Mouse (Mus musculus): ENCODE data around the gene Apbb2.

Gene Apbb2

GRCm38 (mm10) chr5:66515271-66515670 lies 103.3 kb downstream of the Apbb2 start:
- DNase-seq: no peak

- no peak for DNase-seq
Measured at GRCm38 (mm10) chr5:66514659-66515058, 103.9 kb downstream of the Apbb2 start.

- DNase-seq: no peak
Measured at GRCm38 (mm10) chr5:66513412-66513811, 105.2 kb downstream of the Apbb2 start.

GRCm38 (mm10) chr5:66512519-66512918 lies 106.1 kb downstream of the Apbb2 start:
- no peak for DNase-seq

- no peak for DNase-seq
Measured at GRCm38 (mm10) chr5:66510716-66511115, 107.9 kb downstream of the Apbb2 start.

- no peak for DNase-seq
Measured at GRCm38 (mm10) chr5:66509151-66509550, 109.4 kb downstream of the Apbb2 start.

- DNase-seq: no peak
Measured at GRCm38 (mm10) chr5:66505578-66505977, 113.0 kb downstream of the Apbb2 start.

- no peak for DNase-seq
Measured at GRCm38 (mm10) chr5:66505071-66505470, 113.5 kb downstream of the Apbb2 start.

GRCm38 (mm10) chr5:66504434-66504747 lies 114.2 kb downstream of the Apbb2 start:
- no peak for DNase-seq

- no peak for DNase-seq
Measured at GRCm38 (mm10) chr5:66503557-66504433, 114.8 kb downstream of the Apbb2 start.

GRCm38 (mm10) chr5:66503033-66503432 lies 115.6 kb downstream of the Apbb2 start:
- DNase-seq: no peak

- no peak for DNase-seq
Measured at GRCm38 (mm10) chr5:66499621-66500020, 119.0 kb downstream of the Apbb2 start.

- no peak for DNase-seq
Measured at GRCm38 (mm10) chr5:66498140-66498539, 120.4 kb downstream of the Apbb2 start.

GRCm38 (mm10) chr5:66497479-66498087 lies 121.0 kb downstream of the Apbb2 start:
- no peak for DNase-seq

GRCm38 (mm10) chr5:66496881-66497360 lies 121.7 kb downstream of the Apbb2 start:
- DNase-seq: no peak

- no peak for DNase-seq
Measured at GRCm38 (mm10) chr5:66494651-66495050, 123.9 kb downstream of the Apbb2 start.

- no peak for DNase-seq
Measured at GRCm38 (mm10) chr5:66492563-66492960, 126.0 kb downstream of the Apbb2 start.

GRCm38 (mm10) chr5:66491907-66492562 lies 126.5 kb downstream of the Apbb2 start:
- DNase-seq: no peak

GRCm38 (mm10) chr5:66486028-66486427 lies 132.6 kb downstream of the Apbb2 start:
- no peak for DNase-seq

- DNase-seq: no peak
Measured at GRCm38 (mm10) chr5:66476266-66476665, 142.3 kb downstream of the Apbb2 start.

GRCm38 (mm10) chr5:66475824-66476223 lies 142.8 kb downstream of the Apbb2 start:
- no peak for DNase-seq

GRCm38 (mm10) chr5:66474153-66474552 lies 144.4 kb downstream of the Apbb2 start:
- no peak for DNase-seq

GRCm38 (mm10) chr5:66473599-66473998 lies 145.0 kb downstream of the Apbb2 start:
- no peak for DNase-seq

- no peak for DNase-seq
Measured at GRCm38 (mm10) chr5:66470837-66471236, 147.7 kb downstream of the Apbb2 start.
